Comparison of ENCODE assay signal across 10 mouse cellular contexts in genomic region chr6:86772631-86773030, GRCm38 (mm10). TPM values are rescaled to one million over a fixed set of nuclear protein-coding genes. Genes with fewer than 3 reads are reported as not detected.
DNase-seq lines count a peak whose midpoint lies in the region; ATAC-seq and TF ChIP-seq lines count a peak whose summit lies in the region.
"Had no signal": no experiment of that assay in that cellular context is flagged by ENCODE, and none has a peak within 500 bp of the region (broad histone marks: within the 10 kb centered on the region; RNA-seq: fewer than 3 reads in every experiment).

No protein-coding gene starts in this region.

- no peaks in the 10 kb centered on the region for H3K9me3 ChIP-seq in limb, embryonic 10.5 days (replicated peaks)
- H3K9me3 ChIP-seq: forebrain, embryonic 13.5 days; limb, embryonic 13.5 days had no signal

- DNase-seq in left cerebral cortex, adult 2 months (ENCODE audit: extremely low spot score in 1 of 2, low spot score in 2 of 2), result no peak
- no peak for DNase-seq in left cerebral cortex, postnatal 10 days (ENCODE audit: extremely low spot score in 1 of 2, low spot score in 2 of 2)
- DNase-seq in Patski (ENCODE audit: low read depth, low spot score), result no peak
- peak; percentile 64 to 70 for DNase-seq in heart, adult 9 months (ENCODE audit: low spot score in 2 of 2)
- DNase-seq in limb, embryonic 10.5 days (ENCODE audit: low spot score), result no peak
- DNase-seq in cerebellum, adult 2 months, result no peak
- DNase-seq: kidney, adult 18-20 months had no signal

- no peak for TF ChIP-seq POLR2A in cerebellum, adult 2 months (IDR thresholded peaks at IDR 0.05; ENCODE audit: borderline replicate concordance, insufficient read depth, low read length)

- WGBS in limb, embryonic 10.5 days, result 86% methylated on average over 7 of the region's 7 CpGs
- 73% methylated on average over 7 of the region's 7 CpGs for WGBS in cerebellum, adult 2 months

- ATAC-seq in Patski, result no peak
- ATAC-seq in monocyte, adult 5-6 weeks (replicated peaks; ENCODE audit: insufficient number of reproducible peaks, low FRiP score, low TSS enrichment, poor library complexity, severe bottlenecking), result peak; percentile 40; the same call in 1 of the 2 replicates
- ATAC-seq: forebrain, embryonic 13.5 days had no signal

- in situ Hi-C loops in Patski (cut with MboI; ENCODE audit: low pct_unique_long_range_greater_than_20kb), result no loop called here

- TF ChIP-seq CTCF in left cerebral cortex, adult 2 months (IDR thresholded peaks at IDR 0.05), result no peak; the same call in 1 of the 2 replicates
- TF ChIP-seq CTCF in Patski (IDR thresholded peaks at IDR 0.05), result peak; percentile 17
- no peak for TF ChIP-seq CTCF in cerebellum, adult 2 months (IDR thresholded peaks at IDR 0.05; ENCODE audit: borderline replicate concordance, insufficient read depth, low read depth, low read length)

- intact Hi-C loops in left cerebral cortex, adult 2 months (cut with DNase I), result no loop called here
- intact Hi-C loops in left cerebral cortex, postnatal 10 days (cut with DNase I), result no loop called here

- peak overlapping the region; percentile 57 for H3K27ac ChIP-seq in left cerebral cortex, adult 2 months
- no peak overlapping the region for H3K27ac ChIP-seq in limb, embryonic 10.5 days
- no peak overlapping the region for H3K27ac ChIP-seq in cerebellum, adult 2 months (ENCODE audit: insufficient read depth, low read length)
- H3K27ac ChIP-seq: forebrain, embryonic 13.5 days; limb, embryonic 13.5 days had no signal

- no peaks in the 10 kb centered on the region for H3K36me3 ChIP-seq in limb, embryonic 10.5 days
- H3K36me3 ChIP-seq: limb, embryonic 13.5 days had no signal

- peaks cover 10% of the 10 kb centered on the region for H3K4me1 ChIP-seq in limb, embryonic 10.5 days
- H3K4me1 ChIP-seq in cerebellum, adult 2 months (ENCODE audit: control insufficient read depth, insufficient read depth, low read length), result 0 out of 2 replicates have a peak, but pooled peaks cover 4% of the 10 kb centered on the region
- H3K4me1 ChIP-seq: forebrain, embryonic 13.5 days had no signal

- CTCF ChIA-PET in Patski (lab: Charles Lee), result no interaction called here

- no peaks in the 10 kb centered on the region for H3K27me3 ChIP-seq in Patski
- no peaks in the 10 kb centered on the region for H3K27me3 ChIP-seq in limb, embryonic 10.5 days (ENCODE audit: low read depth, poor library complexity, severe bottlenecking)
- no peaks in the 10 kb centered on the region for H3K27me3 ChIP-seq in cerebellum, adult 2 months (ENCODE audit: control insufficient read depth, insufficient read depth, low read length)
- H3K27me3 ChIP-seq: forebrain, embryonic 13.5 days; limb, embryonic 13.5 days had no signal

- POLR2A ChIA-PET in Patski (lab: Charles Lee), result interaction anchor here (1.0 kb wide), 1 partner anchor 12 kb away, joined by 5 read pairs; no protein-coding TSS in a partner anchor

- no peak overlapping the region for H3K4me3 ChIP-seq in left cerebral cortex, adult 2 months
- no peak overlapping the region for H3K4me3 ChIP-seq in limb, embryonic 10.5 days
- no peak overlapping the region for H3K4me3 ChIP-seq in cerebellum, adult 2 months (replicated peaks; ENCODE audit: insufficient read depth, low read depth, low read length)
- H3K4me3 ChIP-seq: forebrain, embryonic 13.5 days; limb, embryonic 13.5 days had no signal

RNA-seq across cellular contexts. Expression of gene Anxa4, which starts 20.8 kb away (rescaled TPM):
- total RNA-seq in left cerebral cortex, adult 2 months (2021), result 1 to 10 TPM; 6.5 to 7.7 TPM
- total RNA-seq in left cerebral cortex, postnatal 10 days (2021), result 1 to 10 TPM; 3.1 to 3.8 TPM
- polyA plus RNA-seq in Patski (2021), result 388 TPM
- total RNA-seq in monocyte, adult 5-6 weeks (2017), result 28.8 to 34.7 TPM (median 33.1 TPM) in 3 replicates
- polyA plus RNA-seq in limb, embryonic 10.5 days (2016; fragmentation: Nextera tagmentation; extraction: Ambion mirVana), result 4.1 and 7.5 TPM in 2 replicates
- polyA plus RNA-seq in cerebellum, adult 2 months (2012; rRNA removed), result 7.3 and 8.1 TPM in 2 replicates

RNA-seq across cellular contexts. Expression of gene Gmcl1, which starts 39.4 kb away (rescaled TPM):
- total RNA-seq in left cerebral cortex, adult 2 months (2021), result 10 to 100 TPM; 34.4 to 36.2 TPM
- total RNA-seq in left cerebral cortex, postnatal 10 days (2021), result 10 to 100 TPM; 36.2 to 37.0 TPM
- polyA plus RNA-seq in Patski (2021), result 59.1 TPM
- 17.5 to 27.5 TPM (median 18.8 TPM) in 3 replicates for total RNA-seq in monocyte, adult 5-6 weeks (2017)
- 34.1 and 39.0 TPM in 2 replicates for polyA plus RNA-seq in limb, embryonic 10.5 days (2016; fragmentation: Nextera tagmentation; extraction: Ambion mirVana)
- 30.3 and 31.0 TPM in 2 replicates for polyA plus RNA-seq in cerebellum, adult 2 months (2012; rRNA removed)

Comparison
In these comparisons a context has a peak if more than half of its experiments do, and no peak if none do; other contexts are left out.
1. DNase-seq: peak in heart, adult 9 months (2 of 2); none in left cerebral cortex, adult 2 months (0 of 2), left cerebral cortex, postnatal 10 days (0 of 2), Patski (single experiment), limb, embryonic 10.5 days (single experiment) and cerebellum, adult 2 months (0 of 2).